12 mouse cellular contexts compared by ENCODE assay signal in genomic region chr5:64281674-64282073, GRCm38 (mm10).
"Had no signal": no experiment of that assay in that cellular context is flagged by ENCODE, and none has a peak within 500 bp of the region (broad histone marks: within the 10 kb centered on the region; RNA-seq: fewer than 3 reads in every experiment).

No protein-coding gene starts in this region.

- H3K27ac ChIP-seq: liver, embryonic 13.5 days; neural tube, embryonic 13.5 days had no signal

- H3K4me1 ChIP-seq: neural tube, embryonic 13.5 days had no signal

- H3K9me3 ChIP-seq: kidney, embryonic 15.5 days; liver, embryonic 13.5 days; neural tube, embryonic 13.5 days had no signal

- H3K4me3 ChIP-seq: kidney, embryonic 15.5 days; liver, embryonic 13.5 days; neural tube, embryonic 13.5 days had no signal

- H3K9ac ChIP-seq: kidney, embryonic 15.5 days; liver, embryonic 13.5 days; neural tube, embryonic 13.5 days had no signal

- H3K4me2 ChIP-seq: kidney, embryonic 15.5 days; liver, embryonic 13.5 days; midbrain, embryonic 11.5 days; neural tube, embryonic 13.5 days had no signal

- DNase-seq: kidney, adult 8-10 months; kidney, postnatal 10 days; kidney, postnatal 36 days; liver, embryonic 13.5 days; lung, adult 2 months; lung, postnatal 14 days; lung, postnatal 4 days; midbrain, embryonic 14.5 days; thymus, postnatal 25 days had no signal

- H3K27me3 ChIP-seq: kidney, embryonic 15.5 days; liver, embryonic 13.5 days; neural tube, embryonic 13.5 days had no signal
